Mouse (Mus musculus) kidney, embryonic 14.5 days (tissue): Measurements from ENCODE around the gene Capn2. TPM values are rescaled to one million over a fixed set of nuclear protein-coding genes. Genes with fewer than 3 reads are reported as not detected.

ENCODE experiments used
- ATAC-seq: fragments of 200-750 bp; cut with Nextera tagmentation; 2 replicates; pipeline ENCODE4 v1.8.0; 2017; ENCODE audit warnings: moderate number of reproducible peaks, mild to moderate bottlenecking, moderate TSS enrichment, moderate library complexity; ENCODE audit not compliant: low FRiP score, low TSS enrichment
- H3K27ac ChIP-seq: fragments of 300-500 bp; sonication (generic); 2 replicates; pipeline ENCODE4 v1.5.1; 2014; ENCODE audit warnings: low read depth, mild to moderate bottlenecking, low read length, moderate library complexity, mixed read lengths
- H3K27me3 ChIP-seq: fragments of 300-500 bp; sonication (generic); 2 replicates; pipeline ENCODE4 v1.6.1; 2014; ENCODE audit warnings: mild to moderate bottlenecking, low read length; ENCODE audit not compliant: control insufficient read depth, insufficient read depth
- H3K36me3 ChIP-seq: fragments of 300-500 bp; sonication (generic); 2 replicates; pipeline ENCODE4 v1.6.1; 2014; ENCODE audit warnings: low read length, mixed read lengths; ENCODE audit not compliant: control insufficient read depth, insufficient read depth
- H3K4me1 ChIP-seq: fragments of 300-500 bp; sonication (generic); 2 replicates; pipeline ENCODE4 v1.6.1; 2014; ENCODE audit warnings: low read length, mixed read lengths; ENCODE audit not compliant: control insufficient read depth, insufficient read depth
- H3K4me2 ChIP-seq: fragments of 300-500 bp; sonication (generic); replicated peaks from 2 replicates; pipeline ENCODE4 v1.6.1; 2014; ENCODE audit warnings: low read depth, mild to moderate bottlenecking, low read length
- H3K4me3 ChIP-seq: fragments of 300-500 bp; sonication (generic); 2 replicates; pipeline ENCODE4 v1.5.1; 2014; ENCODE audit warnings: mild to moderate bottlenecking, low read length
- H3K9ac ChIP-seq: fragments of 300-500 bp; sonication (generic); 2 replicates; pipeline ENCODE4 v1.6.1; 2014; ENCODE audit warnings: low read depth, mild to moderate bottlenecking, low read length, moderate library complexity
- H3K9me3 ChIP-seq: fragments of 300-500 bp; sonication (generic); 2 replicates; pipeline ENCODE4 v1.6.1; 2016; ENCODE audit warnings: low read length; ENCODE audit not compliant: control insufficient read depth
- WGBS: fragments of 180-500 bp; shearing (Covaris S2); extraction: QIAGEN DNeasy Blood & Tissue Kit; methylation state at CpG from one replicate; pipeline ENCODE4 v1.1.7; 2014; 5-methylcytosine and 5-hydroxymethylcytosine counted together
- polyA plus RNA-seq: library from polyadenylated mRNA; unstranded; fragments of >200 nt; fragmentation: Nextera tagmentation; extraction: Ambion mirVana; gene quantifications from 2 replicates; pipeline ENCODE4 v1.2.1, GENCODE M21; 2014

Gene Capn2
- polyA plus RNA-seq, 1 experiment from 2014 or later = 94.7 TPM

- Histone ChIP-seq H3K36me3 (peaks cover 48% of the 10 kb centered on the region), H3K27ac (no peak overlapping the region), H3K9ac (no peak overlapping the region), H3K27me3 (no peaks in the 10 kb centered on the region), H3K4me1 (peaks cover 4% of the 10 kb centered on the region; the same call in 1 of the 2 replicates), H3K9me3 (no peaks in the 10 kb centered on the region), H3K4me3 (no peak overlapping the region), H3K4me2 (no peak overlapping the region)
- no peak for ATAC-seq
- WGBS = 77% methylated on average over 10 of the region's 10 CpGs
Measured at GRCm38 (mm10) chr1:182509110-182509797, 8.2 kb downstream of the Capn2 start.

DNA sequence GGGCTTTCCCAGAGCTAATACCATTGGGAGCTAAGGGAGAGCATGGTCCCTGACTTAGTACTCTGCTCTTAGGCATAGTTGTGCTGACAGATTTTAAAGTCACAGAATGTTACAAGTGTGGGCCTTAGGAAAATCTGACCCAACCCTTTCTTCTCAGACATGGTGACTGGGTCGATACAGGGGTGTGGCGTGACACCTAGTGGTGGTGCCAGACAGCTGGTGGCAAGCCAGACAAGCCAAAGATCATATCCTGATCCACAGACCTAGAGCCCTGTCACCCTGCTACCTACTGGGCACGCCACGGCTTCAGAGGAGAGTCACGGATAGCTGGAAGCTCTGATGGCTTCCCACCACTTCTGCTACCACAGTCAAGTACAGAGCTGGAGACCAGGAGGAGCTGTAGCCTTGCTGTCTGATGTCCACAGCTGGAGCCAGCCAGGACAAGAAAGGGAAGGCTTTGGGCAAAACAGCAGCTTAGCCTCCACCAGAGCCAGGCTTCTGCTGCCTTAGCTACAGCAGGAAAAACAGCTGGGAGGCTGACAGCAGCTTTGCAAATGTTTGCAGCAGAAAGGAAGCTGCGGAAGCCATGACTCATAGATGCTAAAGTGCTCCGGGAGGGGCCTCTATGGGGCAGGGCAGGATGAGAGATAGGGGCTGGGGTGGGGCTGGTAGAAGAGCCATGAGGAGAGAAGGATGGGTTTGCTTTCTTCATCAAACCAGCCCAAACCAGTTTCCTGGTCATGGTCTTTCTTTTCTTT, 11.0 kb downstream of the Capn2 start:
- 55% methylated on average over 7 of the region's 7 CpGs for WGBS
- Histone ChIP-seq H3K9me3 (no peaks in the 10 kb centered on the region), H3K27me3 (no peaks in the 10 kb centered on the region), H3K4me2 (no peak overlapping the region), H3K4me3 (no peak overlapping the region), H3K9ac (no peak overlapping the region), H3K27ac (peak overlapping the region; percentile 70; the same call in 1 of the 2 replicates), H3K36me3 (peaks cover 40% of the 10 kb centered on the region), H3K4me1 (peaks cover 12% of the 10 kb centered on the region; the same call in 1 of the 2 replicates)
- ATAC-seq = 0 out of 2 replicates have a peak, but pooled peaks have one; percentile 18

DNA sequence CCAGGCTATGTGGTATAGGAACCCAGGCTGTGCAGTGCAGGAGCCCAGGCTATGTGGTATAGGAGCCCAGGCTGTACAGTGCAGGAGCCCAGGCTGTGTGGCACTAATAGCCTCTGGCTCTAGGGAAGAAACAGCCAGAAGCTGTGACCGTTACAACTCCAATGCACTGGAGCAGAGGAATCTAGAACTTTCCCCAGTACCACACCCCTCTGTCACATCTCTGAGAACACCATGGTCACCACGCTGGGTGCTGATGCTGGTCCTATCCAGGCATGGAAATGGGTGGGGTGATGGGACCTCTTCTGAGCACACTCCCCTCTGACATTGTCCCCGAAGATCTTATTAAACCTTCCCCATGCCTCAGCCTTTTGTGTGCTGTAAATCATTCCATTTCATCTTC, 12.1 kb downstream of the Capn2 start:
- no peak overlapping the region for H3K27ac ChIP-seq
- no peak overlapping the region for H3K9ac ChIP-seq
- WGBS = 92% methylated on average over 3 of the region's 3 CpGs
- no peaks in the 10 kb centered on the region for H3K27me3 ChIP-seq
- H3K4me1 ChIP-seq = peaks cover 15% of the 10 kb centered on the region
- no peaks in the 10 kb centered on the region for H3K9me3 ChIP-seq
- H3K4me3 ChIP-seq = no peak overlapping the region
- H3K36me3 ChIP-seq = peaks cover 33% of the 10 kb centered on the region
- ATAC-seq = no peak
- H3K4me2 ChIP-seq = no peak overlapping the region

- H3K4me1 ChIP-seq = peaks cover 15% of the 10 kb centered on the region
- H3K9me3 ChIP-seq = no peaks in the 10 kb centered on the region
- peaks cover 26% of the 10 kb centered on the region; the same call in 1 of the 2 replicates for H3K36me3 ChIP-seq
- H3K9ac ChIP-seq = no peak overlapping the region
- H3K27me3 ChIP-seq = no peaks in the 10 kb centered on the region
- H3K27ac ChIP-seq = 0 out of 2 replicates have a peak overlapping the region, but pooled peaks have one; percentile 24
- peak; percentile 51 for ATAC-seq
- no peak overlapping the region for H3K4me2 ChIP-seq
- 14% methylated on average over 4 of the region's 4 CpGs for WGBS
- H3K4me3 ChIP-seq = no peak overlapping the region
Measured at GRCm38 (mm10) chr1:182504223-182504622, 13.2 kb downstream of the Capn2 start.

DNA sequence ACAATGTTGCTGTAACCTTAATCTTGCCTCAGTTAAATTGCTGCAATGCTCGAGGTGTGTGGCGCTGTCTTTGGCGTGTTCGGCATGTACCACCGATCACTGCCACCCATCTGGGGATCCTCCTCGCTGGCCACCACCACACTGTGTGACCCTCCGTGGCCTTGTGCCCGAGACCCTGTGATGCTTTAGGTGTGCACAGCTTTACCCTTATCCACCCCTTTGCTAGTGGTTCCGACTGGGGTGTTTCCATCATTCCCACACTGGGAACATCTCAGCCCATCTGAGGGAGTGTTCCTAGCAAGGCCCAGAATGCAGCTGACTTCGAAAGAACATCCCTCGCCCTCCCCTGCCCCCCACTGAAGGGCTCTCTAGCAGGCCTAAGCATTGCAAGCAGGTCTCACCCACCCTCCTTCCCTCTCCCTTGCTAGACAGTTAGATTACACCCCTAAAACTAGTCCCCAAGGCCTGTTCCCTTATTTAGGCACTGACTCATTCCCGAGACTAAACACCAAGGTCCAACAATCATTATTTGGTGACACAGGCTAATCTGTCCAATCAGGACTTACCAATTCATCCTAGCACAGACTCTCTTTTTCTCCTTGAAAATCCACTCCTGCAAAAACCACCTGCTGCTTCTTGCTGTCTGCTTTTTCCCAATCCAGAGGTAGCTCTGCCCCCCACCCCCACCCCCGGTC, 14.1 kb downstream of the Capn2 start:
- Histone ChIP-seq H3K27me3 (no peaks in the 10 kb centered on the region), H3K4me2 (no peak overlapping the region), H3K4me3 (no peak overlapping the region), H3K36me3 (peaks cover 19% of the 10 kb centered on the region; the same call in 1 of the 2 replicates), H3K9ac (no peak overlapping the region), H3K4me1 (peaks cover 15% of the 10 kb centered on the region), H3K27ac (no peak overlapping the region), H3K9me3 (no peaks in the 10 kb centered on the region)
- 78% methylated on average over 13 of the region's 13 CpGs for WGBS
- ATAC-seq = no peak

- peaks cover 18% of the 10 kb centered on the region for H3K4me1 ChIP-seq
- no peak overlapping the region for H3K4me2 ChIP-seq
- no peak for ATAC-seq
- no peaks in the 10 kb centered on the region for H3K9me3 ChIP-seq
- WGBS = 91% methylated on average over 7 of the region's 7 CpGs
- H3K9ac ChIP-seq = no peak overlapping the region
- no peak overlapping the region for H3K4me3 ChIP-seq
- H3K27me3 ChIP-seq = no peaks in the 10 kb centered on the region
- H3K27ac ChIP-seq = no peak overlapping the region
- peaks cover 19% of the 10 kb centered on the region; the same call in 1 of the 2 replicates for H3K36me3 ChIP-seq
Measured at GRCm38 (mm10) chr1:182502491-182503050, 14.8 kb downstream of the Capn2 start.

GRCm38 (mm10) chr1:182501815-182502405, 15.5 kb downstream of the Capn2 start:
- Histone ChIP-seq H3K4me1 (peaks cover 18% of the 10 kb centered on the region), H3K27me3 (no peaks in the 10 kb centered on the region), H3K36me3 (peaks cover 19% of the 10 kb centered on the region; the same call in 1 of the 2 replicates), H3K27ac (no peak overlapping the region), H3K9ac (no peak overlapping the region), H3K9me3 (no peaks in the 10 kb centered on the region), H3K4me2 (no peak overlapping the region), H3K4me3 (no peak overlapping the region)
- ATAC-seq = no peak
- WGBS = 92% methylated on average over 7 of the region's 7 CpGs

DNA sequence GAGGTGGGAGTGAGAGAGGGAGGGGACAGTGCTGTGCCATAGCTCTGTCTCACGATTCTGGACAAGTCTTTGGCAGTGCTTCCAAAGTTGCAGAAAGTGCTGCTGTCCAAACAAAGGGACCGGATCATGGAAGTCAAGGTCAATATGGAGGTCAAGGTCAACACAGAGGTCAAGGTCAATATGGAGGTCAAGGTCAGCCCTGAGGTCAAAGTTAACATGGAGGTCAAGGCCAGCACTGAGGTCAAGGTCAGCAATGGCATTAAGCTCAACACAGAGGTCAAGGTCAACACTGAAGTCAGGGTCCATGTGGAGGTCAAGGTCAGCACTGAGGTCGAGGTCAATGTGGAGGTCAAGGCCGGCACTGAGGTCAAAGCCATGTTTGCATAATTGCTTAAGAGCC, 16.6 kb downstream of the Capn2 start:
- Histone ChIP-seq H3K9ac (no peak overlapping the region), H3K9me3 (no peaks in the 10 kb centered on the region), H3K4me1 (peaks cover 24% of the 10 kb centered on the region), H3K4me2 (no peak overlapping the region), H3K27ac (no peak overlapping the region), H3K36me3 (peaks cover 17% of the 10 kb centered on the region; the same call in 1 of the 2 replicates), H3K4me3 (no peak overlapping the region), H3K27me3 (no peaks in the 10 kb centered on the region)
- ATAC-seq = no peak
- WGBS = 77% methylated on average over 4 of the region's 4 CpGs
